Mouse (Mus musculus): ENCODE measurements at regions not wholly inside any gene's neighbourhood (a gene's known extent, or its start where the extent isn't known, plus 50 kb on each side); places are given as distances from the start of the nearest gene placed in this dataset.

- DNase-seq = no peak
Measured at GRCm38 (mm10) chr16:77235449-77235848, 221.9 kb downstream of the Usp25 start.
